Mouse (Mus musculus) liver (tissue): Measurements from ENCODE around the gene Tbx5.

ENCODE experiments used
- DNase-seq: peaks from one replicate; pipeline ENCODE4 v3.0.0-alpha.2; 2020; ENCODE audit warnings: mixed read lengths

Gene Tbx5

DNA sequence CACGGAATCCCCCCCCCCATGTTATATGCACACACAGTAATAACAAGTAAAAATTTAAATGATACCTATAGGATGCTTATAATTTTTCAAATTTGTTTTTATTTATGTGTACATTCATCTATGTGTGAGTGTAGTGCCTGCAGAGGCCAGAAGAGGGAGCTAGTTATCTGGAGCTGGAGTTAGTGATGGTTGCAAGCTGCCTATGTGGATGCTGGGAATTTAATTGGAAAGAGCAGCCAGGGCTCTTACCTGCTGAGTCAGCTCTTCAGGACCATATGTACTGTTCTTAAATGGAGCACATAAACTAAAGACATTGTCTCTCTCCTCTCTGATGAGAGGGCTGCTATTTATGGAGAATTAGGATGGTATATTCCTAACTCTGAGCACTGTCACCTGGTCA lies 17.2 kb upstream of the Tbx5 start:
- no peak for DNase-seq

DNA sequence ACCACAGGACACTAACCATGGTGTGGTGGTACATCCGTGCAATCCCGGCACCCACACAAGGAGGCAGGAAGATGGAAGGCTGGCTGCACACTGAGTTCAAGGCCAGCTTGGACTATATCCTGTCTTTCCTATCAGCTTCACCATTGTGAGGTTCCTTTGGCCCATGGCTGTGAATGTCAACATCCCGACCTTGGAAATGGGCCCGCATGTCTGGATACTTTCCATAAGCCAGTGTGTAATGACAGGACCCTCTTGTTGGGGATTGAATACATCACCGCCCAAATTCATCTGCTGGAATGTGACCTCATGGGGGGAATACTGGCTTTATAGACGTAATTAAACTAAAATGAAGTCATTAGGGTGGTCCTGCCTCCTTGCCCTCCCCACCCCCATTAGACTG lies 12.0 kb upstream of the Tbx5 start:
- DNase-seq: no peak

DNA sequence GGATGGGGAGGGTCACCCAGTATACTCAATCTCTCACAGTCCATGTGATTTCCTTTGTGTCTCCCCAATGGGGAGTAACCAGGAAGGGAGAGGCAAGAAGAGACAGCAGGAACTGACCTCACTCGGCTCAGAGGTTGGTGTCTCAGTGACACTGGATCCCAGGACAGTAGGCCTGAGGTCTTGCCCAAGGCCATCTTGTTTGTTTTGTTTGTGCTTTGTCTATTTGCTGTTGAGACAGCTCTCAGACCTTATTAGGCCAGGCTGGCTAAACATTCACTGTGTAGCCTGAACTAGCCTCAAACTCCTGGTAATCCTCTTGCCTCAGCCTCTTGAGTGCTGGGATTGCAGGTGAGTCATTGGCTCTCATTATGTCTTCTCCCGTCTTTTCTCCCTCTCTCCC lies 11.0 kb upstream of the Tbx5 start:
- no peak for DNase-seq

DNA sequence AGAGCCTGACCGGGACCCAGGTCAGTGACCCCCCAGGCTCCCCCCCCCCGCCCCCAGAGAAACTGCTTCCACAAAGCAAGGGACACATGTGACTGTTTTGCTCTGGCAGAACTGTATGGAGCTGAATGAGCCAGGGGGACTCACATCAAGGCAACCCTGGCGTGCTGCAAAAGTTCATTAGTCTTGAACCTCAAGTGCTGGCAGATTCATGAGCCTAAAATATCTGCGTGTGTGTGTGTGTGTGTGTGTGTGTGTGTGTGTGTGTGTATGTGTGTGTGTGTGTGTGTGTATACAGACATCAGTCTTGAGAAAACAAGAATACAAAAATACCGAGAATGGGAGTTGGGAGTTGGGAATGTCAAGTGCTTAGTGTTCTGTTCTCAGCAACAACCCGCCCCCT lies 5.1 kb upstream of the Tbx5 start:
- no peak for DNase-seq

DNA sequence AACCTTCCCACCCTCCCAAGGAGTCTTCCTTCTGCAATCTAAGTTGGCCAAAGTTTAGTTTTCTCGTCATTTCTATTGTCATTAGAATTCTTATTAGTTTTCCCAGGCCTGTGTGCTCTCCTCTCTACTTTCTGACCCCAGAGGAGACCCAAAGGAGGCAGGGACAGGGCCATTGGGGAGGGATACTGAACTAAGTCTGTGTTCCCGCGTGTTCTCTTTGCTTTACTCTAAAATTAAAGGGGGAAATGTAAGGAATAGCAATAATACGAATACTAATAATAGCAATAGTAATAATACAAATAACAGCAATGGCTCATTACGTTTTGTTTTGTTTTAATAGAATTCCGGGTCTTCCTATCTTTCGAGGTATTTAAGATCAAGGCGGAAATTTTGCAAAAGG lies 1.9 kb upstream of the Tbx5 start:
- DNase-seq: no peak

DNA sequence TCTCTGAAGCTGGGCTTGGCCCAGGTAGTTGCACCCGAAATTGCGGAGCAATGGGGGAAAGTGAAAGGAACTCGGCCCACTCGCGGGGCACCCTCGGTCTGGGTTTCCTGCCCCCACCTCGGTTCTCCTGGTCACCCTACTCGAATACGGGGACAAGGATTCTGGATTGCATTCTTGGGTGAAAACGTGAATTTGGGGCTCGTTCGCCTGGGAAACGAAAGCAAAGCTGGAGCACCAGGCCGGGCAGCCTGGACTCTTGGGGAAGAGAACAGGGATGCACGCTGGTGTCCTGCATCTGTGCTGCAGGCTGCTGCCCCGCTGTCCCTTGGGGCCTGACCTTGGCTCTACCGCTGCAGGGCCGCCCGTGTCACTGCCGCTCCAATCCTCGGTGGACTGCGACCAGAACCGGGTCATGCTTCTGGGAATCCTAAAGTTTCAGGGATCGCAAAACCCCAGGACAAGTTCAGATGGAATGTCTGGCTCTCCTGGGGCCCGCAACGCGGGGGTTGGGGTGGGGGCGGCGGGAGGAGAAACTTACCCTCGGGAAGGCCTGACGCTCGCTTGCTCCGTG lies 1.2 kb upstream of the Tbx5 start:
- DNase-seq: no peak

DNA sequence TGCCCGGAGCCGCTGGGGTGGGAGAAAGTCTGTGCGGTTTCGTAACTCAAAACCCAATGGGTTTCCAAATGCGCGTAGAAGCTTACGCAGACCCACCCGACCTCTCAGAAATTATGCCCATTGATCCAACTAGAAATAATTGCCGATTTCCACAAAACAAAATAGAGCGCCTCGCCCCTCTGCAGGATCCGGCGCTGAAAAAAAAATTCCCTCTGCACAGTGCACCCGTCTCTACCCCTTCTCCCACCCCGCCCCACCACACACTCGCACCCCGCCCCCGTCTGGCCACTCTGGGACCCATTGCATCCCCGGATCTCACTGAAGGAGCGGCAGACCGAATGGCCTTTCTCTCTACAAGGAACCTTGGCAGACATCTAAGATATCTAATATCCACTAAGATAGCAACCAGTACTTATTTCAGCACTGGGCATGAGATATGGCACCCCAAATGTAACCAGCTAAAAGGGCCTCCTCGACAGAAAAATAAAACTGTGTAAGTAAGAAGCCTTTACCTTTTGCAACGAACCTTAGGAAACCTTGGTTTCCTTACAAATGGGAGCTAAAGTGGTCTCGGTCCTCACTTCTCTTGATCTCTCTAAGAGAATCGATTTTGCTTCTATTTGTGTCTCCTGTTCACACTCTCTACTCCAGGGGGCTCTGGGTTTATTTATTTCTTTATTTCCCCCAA lies 533 bp upstream of the Tbx5 start:
- no peak for DNase-seq

DNA sequence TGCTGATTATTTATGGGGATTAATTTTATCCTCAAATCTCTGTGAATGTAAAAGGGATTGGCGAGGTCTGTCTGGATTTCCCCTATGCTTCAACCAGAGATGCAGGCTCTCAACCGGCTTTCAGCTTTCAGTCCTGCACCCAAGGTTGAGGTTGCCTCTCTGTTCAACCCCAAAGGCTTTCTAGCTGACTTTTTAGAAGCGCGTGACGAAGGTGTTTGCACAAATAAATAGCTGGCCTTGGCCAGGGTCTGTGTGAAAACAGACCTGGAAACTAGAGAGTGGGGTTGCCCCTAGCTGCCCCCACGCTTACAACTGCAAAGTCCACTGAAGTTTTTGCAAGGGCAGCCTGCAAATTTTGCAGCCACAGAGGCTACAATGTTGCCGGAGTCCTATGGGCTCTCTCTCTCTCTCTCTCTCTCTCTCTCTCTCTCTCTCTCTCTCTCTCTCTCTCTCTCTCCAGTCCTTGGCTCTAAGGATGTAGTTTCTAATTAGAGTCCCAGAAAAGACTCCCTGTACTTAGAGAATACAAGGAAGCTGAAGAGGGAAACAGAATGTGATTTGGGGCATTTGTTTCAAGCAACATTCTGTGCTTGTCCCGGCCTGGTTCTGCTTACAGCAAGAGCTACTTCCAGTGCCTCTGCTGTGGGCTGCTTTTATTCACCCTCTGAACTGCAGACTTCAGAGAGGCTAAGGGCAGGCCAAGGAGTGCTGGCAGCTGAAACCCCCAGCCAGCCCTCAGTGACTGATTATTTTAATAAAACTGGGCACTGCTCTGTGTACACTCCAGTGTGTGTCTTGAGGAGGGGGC lies 959 bp downstream of the Tbx5 start:
- no peak for DNase-seq

DNA sequence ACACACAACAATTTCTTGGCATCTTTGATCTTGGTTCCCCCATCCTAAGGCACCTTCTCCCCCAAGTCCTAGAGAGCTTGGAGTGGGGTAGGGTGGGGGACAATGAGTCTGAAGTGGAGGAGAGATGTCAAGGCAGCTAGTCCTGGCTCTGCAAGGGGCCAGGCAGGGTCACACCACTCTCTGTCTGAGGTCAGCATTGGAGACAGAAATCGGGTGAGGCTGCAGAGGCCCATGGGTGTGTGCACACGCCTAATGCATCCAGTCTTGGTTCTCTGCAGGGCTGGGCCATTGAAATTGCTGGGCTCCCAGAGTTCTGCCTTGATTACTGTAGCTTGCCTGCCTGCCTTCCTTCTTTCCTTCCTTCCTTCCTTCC lies 1.5 kb downstream of the Tbx5 start:
- DNase-seq: no peak

DNA sequence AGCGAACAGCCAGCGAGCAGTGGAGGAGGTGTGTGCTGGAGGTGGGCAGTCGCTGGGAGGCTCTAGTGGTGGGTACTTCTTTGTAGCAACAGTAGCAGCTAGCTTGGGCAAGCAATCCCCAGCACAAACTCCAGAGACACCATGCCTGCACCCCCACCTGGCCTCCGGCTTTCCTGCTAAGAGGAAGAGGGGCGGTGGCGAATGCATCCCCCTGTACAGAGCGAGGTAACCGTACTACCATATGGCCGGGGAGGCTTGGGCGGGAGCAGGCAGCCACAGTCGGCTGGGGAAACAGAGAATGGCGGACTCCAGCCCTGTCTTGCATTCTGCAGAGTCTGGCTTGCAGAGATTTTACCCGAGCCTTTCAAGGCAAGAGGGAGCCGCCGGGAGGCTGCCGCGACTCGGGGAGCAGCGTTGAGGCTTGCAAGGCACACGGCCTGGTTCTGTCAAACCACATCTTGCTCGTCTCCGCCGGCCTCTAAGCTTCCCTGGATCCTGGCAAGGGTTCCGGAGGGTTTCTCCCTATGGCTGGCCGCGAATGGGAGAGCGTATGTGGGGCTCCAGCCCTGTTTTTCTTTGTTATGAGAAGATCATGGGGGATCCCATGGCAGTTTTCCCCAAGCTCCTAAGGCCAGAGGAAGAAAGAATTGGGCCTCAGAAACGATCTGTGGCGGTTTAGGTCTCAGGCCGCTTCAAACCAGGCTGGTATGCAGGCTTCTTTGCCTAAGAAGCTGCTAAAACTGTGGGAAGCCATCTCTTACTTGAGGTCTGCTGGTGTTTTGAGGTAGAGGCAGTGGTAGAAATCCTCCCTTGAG lies 2.8 kb downstream of the Tbx5 start:
- no peak for DNase-seq

DNA sequence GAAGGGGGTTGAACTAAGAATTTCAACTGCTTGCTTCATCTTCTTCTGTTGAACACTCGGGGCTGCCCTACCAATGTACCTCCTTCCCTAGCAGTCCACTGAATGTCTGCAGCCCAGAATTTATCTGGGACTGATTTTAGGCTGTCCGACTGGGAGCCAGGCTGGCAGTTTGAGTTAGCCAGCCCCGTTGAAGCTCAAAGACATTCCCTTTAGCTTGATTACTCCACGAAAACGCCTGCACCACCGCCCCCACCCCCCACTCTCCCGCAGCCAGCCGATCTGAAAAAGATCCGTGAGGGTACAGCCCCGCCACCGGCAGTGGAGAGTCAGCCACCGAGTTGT lies 3.4 kb downstream of the Tbx5 start:
- no peak for DNase-seq

DNA sequence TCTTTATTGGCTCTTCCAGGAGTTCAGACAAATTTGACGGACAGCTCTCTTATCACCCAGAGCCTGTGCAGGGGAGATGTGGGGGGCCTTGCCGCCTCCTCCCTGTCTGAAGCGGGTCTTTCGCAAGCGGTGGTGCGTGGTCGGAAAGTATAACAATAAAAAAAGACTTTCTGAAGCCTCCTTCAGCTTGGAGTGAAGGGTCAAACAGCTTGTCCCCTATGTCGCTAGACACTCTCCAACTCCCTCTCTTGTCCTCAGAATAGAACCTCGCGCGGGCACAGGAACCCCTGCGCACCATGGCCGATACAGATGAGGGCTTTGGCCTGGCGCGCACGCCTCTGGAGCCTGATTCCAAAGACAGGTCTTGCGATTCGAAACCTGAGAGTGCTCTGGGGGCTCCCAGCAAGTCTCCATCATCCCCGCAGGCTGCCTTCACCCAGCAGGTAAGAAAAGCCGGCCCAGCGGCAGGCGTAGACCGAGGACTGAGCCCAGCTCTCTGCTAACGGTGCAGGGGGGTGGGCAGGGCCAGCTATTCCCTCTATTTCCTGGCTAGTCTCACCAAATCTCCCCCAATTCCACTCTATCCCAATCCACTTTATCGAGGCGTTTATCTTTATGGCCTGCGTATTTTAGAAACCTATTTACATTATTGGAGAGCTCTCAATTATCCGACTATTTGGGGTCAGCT lies 4.3 kb downstream of the Tbx5 start:
- DNase-seq: no peak

DNA sequence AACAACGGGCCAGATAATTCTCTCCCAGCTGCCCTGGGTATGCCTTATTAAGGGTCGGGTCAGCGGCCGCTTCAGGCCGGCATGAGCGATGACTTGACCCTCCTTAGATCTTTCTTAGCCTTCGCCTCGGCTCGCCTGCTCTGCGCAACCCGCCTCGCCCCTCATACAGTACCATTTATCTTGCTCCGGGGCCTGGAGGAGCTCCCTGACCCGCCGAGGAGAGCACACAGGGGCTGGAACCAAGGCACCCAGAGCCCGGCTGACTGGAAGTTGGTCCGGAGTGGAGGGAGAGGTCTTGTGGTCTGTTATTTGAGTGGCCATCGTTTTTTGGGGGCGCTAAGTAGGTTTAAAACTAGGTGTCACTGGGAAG lies 4.8 kb downstream of the Tbx5 start:
- DNase-seq: no peak

DNA sequence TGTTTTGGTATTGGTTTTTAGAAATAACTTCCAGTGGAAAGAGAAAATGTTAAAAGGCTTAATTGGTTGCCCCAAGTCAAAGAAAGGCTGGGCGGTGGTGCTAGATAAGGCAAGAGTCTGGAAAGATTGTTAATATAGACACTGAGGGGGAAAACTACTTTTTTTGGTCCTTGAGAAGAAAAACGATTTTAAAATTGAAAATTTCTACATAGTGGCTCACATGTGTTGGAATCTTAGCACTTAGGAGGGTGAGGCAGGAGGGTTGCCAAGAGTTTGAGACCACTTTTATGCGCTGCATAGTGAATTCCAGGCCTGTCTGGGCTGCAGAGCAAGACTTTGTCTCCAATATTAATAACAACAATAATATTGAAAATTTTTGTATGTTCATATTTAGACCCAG lies 5.4 kb downstream of the Tbx5 start:
- no peak for DNase-seq

DNA sequence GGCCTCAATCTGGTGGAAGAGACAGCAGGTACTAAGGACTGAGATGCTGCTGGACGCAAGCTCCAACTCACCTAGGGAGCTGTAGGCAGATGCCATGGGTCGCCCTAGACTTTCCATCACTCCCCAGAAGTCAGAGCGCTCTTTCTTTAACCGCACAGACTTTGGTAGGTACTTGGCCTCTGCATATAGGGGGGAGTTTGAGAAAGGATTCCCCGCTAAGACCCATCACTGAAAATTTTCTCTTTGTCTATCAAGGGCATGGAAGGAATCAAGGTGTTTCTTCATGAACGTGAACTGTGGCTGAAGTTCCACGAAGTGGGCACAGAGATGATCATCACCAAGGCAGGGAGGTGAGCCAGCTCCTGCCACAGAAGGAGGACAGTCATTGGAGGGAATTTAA lies 6.0 kb downstream of the Tbx5 start:
- no peak for DNase-seq

DNA sequence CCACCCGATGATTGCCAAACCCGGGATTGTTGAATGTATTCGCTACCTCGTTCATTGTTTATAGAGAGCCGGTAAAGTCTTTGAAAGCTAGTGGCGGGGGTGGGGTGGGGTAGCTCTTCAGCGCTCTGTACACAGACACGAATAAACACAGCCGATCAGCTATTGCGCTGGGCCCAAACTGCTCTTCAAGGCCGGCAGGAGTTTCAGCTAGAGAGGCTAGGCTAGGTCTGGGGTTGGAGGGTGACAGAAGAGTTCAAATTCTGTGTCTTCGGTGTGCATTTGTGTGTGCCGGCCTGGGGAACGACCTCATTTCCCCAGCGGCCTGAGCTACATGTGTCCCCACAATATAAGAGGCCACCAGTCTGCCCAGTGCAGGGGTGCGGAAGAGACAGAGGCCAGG lies 6.7 kb downstream of the Tbx5 start:
- peak; percentile 11 for DNase-seq

DNA sequence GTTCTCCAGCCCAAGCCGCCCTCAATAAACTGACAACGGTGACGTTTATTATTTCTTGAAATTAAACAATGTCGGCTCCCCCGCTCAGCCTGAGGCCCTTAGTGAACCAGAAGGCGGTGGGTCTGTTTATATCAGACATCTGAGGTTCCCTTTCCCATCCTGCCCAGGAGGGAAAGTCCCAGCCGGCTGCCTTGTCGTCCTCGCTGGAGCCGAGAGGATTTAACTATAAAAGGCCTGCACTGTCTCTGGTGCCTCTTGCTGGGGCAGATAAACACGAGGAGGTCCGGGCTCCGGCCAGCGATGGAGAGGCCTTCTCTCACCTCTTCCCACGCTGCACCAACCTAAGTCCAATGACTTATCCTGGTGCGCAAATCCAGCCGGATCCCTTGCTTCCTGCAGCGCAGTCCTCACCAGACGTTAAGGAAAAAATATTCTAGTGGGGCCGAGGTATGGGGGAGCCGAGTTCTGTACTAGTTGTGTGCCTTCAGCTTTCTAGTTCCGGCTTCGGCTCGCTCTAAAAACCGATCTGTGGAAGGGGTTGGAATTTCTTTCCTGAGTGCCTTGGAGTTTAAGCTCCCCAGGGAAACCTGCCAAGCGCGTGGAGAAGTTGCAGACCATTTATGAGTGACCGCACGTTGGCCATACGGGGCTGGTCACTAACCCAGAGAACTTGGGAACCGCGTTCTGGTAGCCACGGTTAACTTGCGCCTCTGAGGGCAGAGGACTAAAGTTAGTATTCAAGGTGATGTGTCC lies 7.3 kb downstream of the Tbx5 start:
- no peak for DNase-seq

DNA sequence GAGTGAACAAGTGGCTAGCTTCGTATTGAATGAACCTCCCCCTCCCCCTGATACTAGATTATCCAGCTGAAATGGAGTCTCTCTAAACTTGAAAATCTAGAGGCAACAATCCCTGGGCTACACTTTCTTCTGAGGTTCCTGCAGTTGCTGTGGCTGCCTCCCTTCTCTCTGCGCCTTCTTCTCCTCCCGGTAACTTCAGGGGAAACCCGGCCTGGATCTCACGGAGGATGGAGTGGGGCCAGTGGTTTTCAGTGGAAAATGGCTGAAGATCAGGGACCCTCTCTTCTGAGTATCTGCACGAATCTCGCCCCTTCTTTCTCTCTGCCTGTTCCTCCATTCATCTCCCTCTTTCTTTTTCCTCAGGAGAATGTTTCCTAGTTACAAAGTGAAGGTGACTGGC lies 7.9 kb downstream of the Tbx5 start:
- DNase-seq: no peak

DNA sequence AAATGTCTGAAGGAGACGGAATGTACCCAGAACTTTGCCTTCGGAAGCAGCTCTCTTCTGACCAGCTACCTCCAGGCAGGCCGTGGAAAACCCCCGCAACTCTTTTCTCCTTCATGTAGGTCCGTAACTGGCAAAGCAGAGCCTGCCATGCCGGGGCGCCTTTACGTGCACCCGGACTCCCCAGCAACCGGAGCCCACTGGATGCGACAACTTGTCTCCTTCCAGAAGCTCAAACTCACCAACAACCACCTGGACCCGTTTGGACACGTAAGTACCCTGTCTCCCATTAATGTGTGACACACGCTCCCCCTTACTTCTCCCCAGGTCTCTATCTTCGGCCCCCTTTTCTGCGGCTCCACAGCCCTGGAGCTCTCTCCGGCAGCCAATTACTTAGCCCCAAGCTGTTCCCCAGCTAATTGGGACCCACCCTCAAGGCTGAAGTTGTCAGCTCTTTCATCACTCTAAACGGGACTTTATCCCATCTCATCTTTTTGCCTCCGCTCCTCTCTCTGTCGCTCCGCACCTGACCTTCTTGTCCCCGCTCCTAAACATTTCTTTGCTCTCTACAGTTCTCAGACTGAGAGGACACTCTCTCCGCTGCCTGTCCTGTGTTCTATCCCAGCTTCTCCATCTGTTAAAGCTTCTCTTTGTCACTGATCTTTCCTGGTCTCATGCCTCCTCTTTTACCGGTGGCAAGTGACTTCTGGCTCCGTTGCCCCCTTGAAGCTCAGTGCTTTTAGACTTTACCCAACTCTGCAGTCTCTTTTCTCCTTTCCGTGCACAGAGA lies 9.4 kb downstream of the Tbx5 start:
- DNase-seq: no peak

DNA sequence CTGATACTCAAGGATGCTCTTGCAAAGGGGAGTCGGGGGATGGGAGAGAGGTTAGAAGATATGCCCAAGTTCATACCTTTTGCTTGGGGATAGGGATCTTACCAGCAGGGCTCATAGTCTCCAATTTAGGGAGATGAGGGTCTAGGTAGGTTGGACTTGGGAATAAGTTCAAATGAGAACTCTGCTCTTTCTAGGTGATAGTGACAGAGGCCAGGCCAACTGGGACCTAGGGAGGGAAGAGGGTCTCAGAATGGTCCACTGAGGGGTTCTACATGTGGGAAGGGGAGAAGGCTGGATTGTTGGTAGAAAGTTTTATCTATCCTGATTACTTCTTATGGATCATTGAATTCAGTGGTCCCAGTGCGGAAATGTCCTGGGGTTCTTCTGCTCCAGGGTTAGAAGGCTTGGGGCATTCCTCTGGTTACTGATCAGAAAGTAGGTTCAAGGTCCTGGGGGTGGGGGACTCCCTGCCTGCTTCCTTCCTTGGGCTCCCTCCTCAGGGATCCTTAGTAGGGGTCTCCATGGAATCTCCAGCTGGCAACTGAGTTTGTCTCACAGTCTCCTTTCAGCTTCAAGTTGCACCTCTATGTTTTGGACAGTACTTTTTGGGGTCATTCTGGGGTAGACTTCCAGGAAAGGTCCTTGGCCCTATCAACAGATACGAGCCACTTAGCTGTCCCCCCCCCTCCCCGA lies 10.4 kb downstream of the Tbx5 start:
- DNase-seq: no peak

DNA sequence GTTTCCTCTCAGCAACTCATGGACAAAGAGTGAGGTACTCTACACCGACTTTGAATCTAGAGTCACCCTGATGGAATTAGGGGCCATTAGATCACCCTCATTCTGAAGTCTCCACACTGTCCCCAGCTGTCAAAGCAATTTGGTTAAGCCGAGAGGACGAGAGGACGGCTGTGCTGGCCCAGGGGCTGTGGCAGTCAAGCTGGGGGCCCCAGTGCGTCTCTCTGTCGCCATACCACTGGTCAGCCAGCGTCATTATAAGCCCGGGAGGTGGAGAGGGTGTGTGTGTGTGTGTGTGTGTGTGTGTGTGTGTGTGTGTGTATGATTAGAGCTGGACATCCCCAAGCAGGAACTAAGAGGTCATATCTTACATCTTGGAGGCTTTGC lies 10.9 kb downstream of the Tbx5 start:
- DNase-seq: no peak
